Mouse (Mus musculus): ENCODE measurements around the gene Anks6. TPM values are rescaled to one million over a fixed set of nuclear protein-coding genes. Genes with fewer than 3 reads are reported as not detected.
"Not testable (repeated sequence)": the region's sequence is repeated elsewhere in the genome, so short reads cannot be mapped to it uniquely, and the experiment has no call there.

Anks6 gene
- 1 to 10 TPM; 5.1 to 5.5 TPM for total RNA-seq (2021)

GRCm38 (mm10) chr4:47056791-47057509 is at the start of gene Anks6:
Gene Anks6, minus strand, starts transcription at chr4:47057427.
- DNase-seq: peak; percentile 81

- DNase-seq: no peak
These were observed 46.3 kb upstream of the Anks6 start for GRCm38 (mm10) chr4:47103561-47103960.

- no peak for DNase-seq
These were observed 36.4 kb upstream of the Anks6 start for GRCm38 (mm10) chr4:47093647-47094046.

GRCm38 (mm10) chr4:47093161-47093560 is 35.9 kb upstream of the Anks6 start:
- no peak for DNase-seq

- DNase-seq: no peak
These were observed 35.3 kb upstream of the Anks6 start for GRCm38 (mm10) chr4:47092387-47093021.

- DNase-seq: no peak
These were observed 34.5 kb upstream of the Anks6 start, which contains the start of gene Galnt12 for GRCm38 (mm10) chr4:47091493-47092386. Gene Galnt12, plus strand, starts transcription at chr4:47091909.

- DNase-seq: no peak
These were observed 31.4 kb upstream of the Anks6 start for GRCm38 (mm10) chr4:47088671-47089070.

GRCm38 (mm10) chr4:47083824-47084223 is 26.6 kb upstream of the Anks6 start:
- DNase-seq: no peak

GRCm38 (mm10) chr4:47080647-47081010 is 23.4 kb upstream of the Anks6 start:
- no peak for DNase-seq

- no peak for DNase-seq
These were observed 22.9 kb upstream of the Anks6 start for GRCm38 (mm10) chr4:47079997-47080646.

- no peak for DNase-seq
These were observed 17.8 kb upstream of the Anks6 start for GRCm38 (mm10) chr4:47075054-47075453.

- no peak for DNase-seq
These were observed 3.7 kb upstream of the Anks6 start for GRCm38 (mm10) chr4:47060900-47061299.

- no peak for DNase-seq
These were observed 491 bp upstream of the Anks6 start for GRCm38 (mm10) chr4:47057510-47058325.

GRCm38 (mm10) chr4:47055570-47056080 is 1.6 kb downstream of the Anks6 start:
- no peak for DNase-seq

- DNase-seq: not testable (repeated sequence)
These were observed 2.1 kb downstream of the Anks6 start for GRCm38 (mm10) chr4:47055170-47055569.

GRCm38 (mm10) chr4:47051905-47052304 is 5.3 kb downstream of the Anks6 start:
- no peak for DNase-seq

- DNase-seq: no peak
These were observed 6.4 kb downstream of the Anks6 start for GRCm38 (mm10) chr4:47050642-47051381.

- DNase-seq: peak; percentile 94
These were observed 7.1 kb downstream of the Anks6 start for GRCm38 (mm10) chr4:47050167-47050566.

- DNase-seq: no peak
These were observed 8.0 kb downstream of the Anks6 start for GRCm38 (mm10) chr4:47049216-47049615.

- DNase-seq: no peak
These were observed 9.5 kb downstream of the Anks6 start for GRCm38 (mm10) chr4:47047765-47048164.

- no peak for DNase-seq
These were observed 10.3 kb downstream of the Anks6 start for GRCm38 (mm10) chr4:47046974-47047373.

All from heart, postnatal 4 days (tissue).